Mouse (Mus musculus) liver, postnatal 0 days (tissue): ENCODE results near the gene Gm5901.

Source experiments
- CTCF ChIP-seq: sonication (generic); IDR thresholded peaks from 2 replicates; pipeline ENCODE4 v1.5.1; 2016; ENCODE audit warnings: antibody characterized with exemption, low read depth
- EP300 ChIP-seq: IDR thresholded peaks from 2 replicates; pipeline ENCODE4 v1.6.1; 2016; ENCODE audit warnings: antibody characterized with exemption, low read depth, mild to moderate bottlenecking

GRCm38 (mm10) chr7:105334004-105334403 lies 40.8 kb upstream of the Gm5901 start, which contains the start of gene Olfr690:
- TF ChIP-seq CTCF (no peak), EP300 (no peak)
